Mouse (Mus musculus) ovary, postnatal 10 days (tissue): Measurements from ENCODE around the gene Cavin2.

Experiments used
- DNase-seq: peaks from one replicate; pipeline ENCODE4 v3.0.0; 2022; ENCODE audit warnings: low spot score

Gene Cavin2

GRCm38 (mm10) chr1:51288755-51289619 is at the start of gene Cavin2:
TSS of gene Cavin2 (plus strand) at chr1:51289126.
- DNase-seq, result peak; percentile 35

- DNase-seq, result no peak
These were observed 47.5 kb upstream of the Cavin2 start for GRCm38 (mm10) chr1:51241311-51241986.

- no peak for DNase-seq
These were observed 45.6 kb upstream of the Cavin2 start for GRCm38 (mm10) chr1:51243294-51243693.

GRCm38 (mm10) chr1:51243869-51244268 is 45.1 kb upstream of the Cavin2 start:
- no peak for DNase-seq

- DNase-seq, result no peak
These were observed 43.5 kb upstream of the Cavin2 start for GRCm38 (mm10) chr1:51245381-51245780.

GRCm38 (mm10) chr1:51250302-51250701 is 38.6 kb upstream of the Cavin2 start:
- DNase-seq, result no peak

GRCm38 (mm10) chr1:51265118-51265800 is 23.7 kb upstream of the Cavin2 start:
- no peak for DNase-seq

GRCm38 (mm10) chr1:51265926-51266325 is 23.0 kb upstream of the Cavin2 start:
- DNase-seq, result no peak

GRCm38 (mm10) chr1:51267125-51267524 is 21.8 kb upstream of the Cavin2 start:
- no peak for DNase-seq

GRCm38 (mm10) chr1:51268225-51268624 is 20.7 kb upstream of the Cavin2 start:
- no peak for DNase-seq

- DNase-seq, result no peak
These were observed 18.6 kb upstream of the Cavin2 start for GRCm38 (mm10) chr1:51270196-51270935.

GRCm38 (mm10) chr1:51271845-51272244 is 17.1 kb upstream of the Cavin2 start:
- DNase-seq, result no peak

- no peak for DNase-seq
These were observed 16.2 kb upstream of the Cavin2 start for GRCm38 (mm10) chr1:51272583-51273201.

- DNase-seq, result no peak
These were observed 10.9 kb upstream of the Cavin2 start for GRCm38 (mm10) chr1:51277879-51278567.

- DNase-seq, result no peak
These were observed 725 bp upstream of the Cavin2 start for GRCm38 (mm10) chr1:51288201-51288600.

GRCm38 (mm10) chr1:51289620-51290445 is 907 bp downstream of the Cavin2 start:
- DNase-seq, result no peak

GRCm38 (mm10) chr1:51290634-51291033 is 1.7 kb downstream of the Cavin2 start:
- DNase-seq, result no peak

GRCm38 (mm10) chr1:51292348-51292747 is 3.4 kb downstream of the Cavin2 start:
- DNase-seq, result no peak

GRCm38 (mm10) chr1:51300295-51300930 is 11.5 kb downstream of the Cavin2 start:
- DNase-seq, result no peak

GRCm38 (mm10) chr1:51307056-51307455 is 18.1 kb downstream of the Cavin2 start:
- DNase-seq, result no peak
